ENCODE assay signal across 7 mouse cellular contexts in the genomic region with DNA sequence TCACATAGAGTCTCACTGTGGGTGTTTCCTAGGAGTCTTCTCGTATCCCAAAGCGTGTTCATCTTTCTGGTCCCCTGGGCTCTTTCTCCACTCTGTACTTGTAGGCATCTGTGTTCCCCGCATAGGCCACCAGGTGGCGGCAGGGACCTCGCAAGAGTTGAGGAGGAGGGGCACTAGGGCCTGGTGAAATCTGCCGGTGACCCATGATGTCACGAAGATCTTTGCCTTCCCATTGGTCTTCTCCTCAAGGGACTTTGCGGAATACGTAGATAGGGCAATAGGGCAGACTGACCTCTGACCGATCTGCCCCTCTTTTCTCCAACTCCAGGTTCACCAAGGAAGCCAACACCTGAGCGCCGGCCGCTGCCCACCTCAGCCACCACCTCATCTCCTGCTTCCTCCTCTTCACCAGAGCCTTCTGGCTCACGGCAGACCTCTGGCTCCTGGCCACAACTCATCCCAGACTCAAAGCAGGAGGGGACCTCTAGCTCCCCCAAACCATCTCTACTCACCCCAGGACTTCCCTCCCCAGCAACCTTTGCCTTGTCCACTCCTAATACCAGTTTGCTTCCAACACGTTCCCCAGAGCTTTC. TPM values are rescaled to one million over a fixed set of nuclear protein-coding genes. Genes with fewer than 3 reads are reported as not detected.
DNase-seq lines count a peak whose midpoint lies in the region; ATAC-seq lines count a peak whose summit lies in the region.

No protein-coding gene starts in this region.

- peaks cover 3% of the 10 kb centered on the region; the same call in 1 of the 2 replicates for H3K4me1 ChIP-seq in embryonic facial prominence, embryonic 12.5 days
- no peaks in the 10 kb centered on the region for H3K4me1 ChIP-seq in limb, embryonic 11.5 days (ENCODE audit: control insufficient read depth, insufficient read depth, low read length)
- no peaks in the 10 kb centered on the region for H3K4me1 ChIP-seq in midbrain, embryonic 14.5 days (ENCODE audit: control insufficient read depth, insufficient read depth, low read length)

- H3K36me3 ChIP-seq in embryonic facial prominence, embryonic 12.5 days, result no peaks in the 10 kb centered on the region
- H3K36me3 ChIP-seq in limb, embryonic 11.5 days (ENCODE audit: control insufficient read depth, insufficient read depth, low read length), result no peaks in the 10 kb centered on the region
- H3K36me3 ChIP-seq in midbrain, embryonic 14.5 days (ENCODE audit: control insufficient read depth, insufficient read depth, low read length), result no peaks in the 10 kb centered on the region

- no peaks in the 10 kb centered on the region for H3K27me3 ChIP-seq in embryonic facial prominence, embryonic 12.5 days
- no peaks in the 10 kb centered on the region for H3K27me3 ChIP-seq in limb, embryonic 11.5 days (ENCODE audit: control insufficient read depth, insufficient read depth, low read length)
- no peaks in the 10 kb centered on the region for H3K27me3 ChIP-seq in midbrain, embryonic 14.5 days (ENCODE audit: control insufficient read depth, insufficient read depth, low read length)

- no peaks in the 10 kb centered on the region for H3K9me3 ChIP-seq in embryonic facial prominence, embryonic 12.5 days
- H3K9me3 ChIP-seq in limb, embryonic 11.5 days (ENCODE audit: control insufficient read depth, low read length), result no peaks in the 10 kb centered on the region
- H3K9me3 ChIP-seq in midbrain, embryonic 14.5 days (ENCODE audit: control insufficient read depth, low read length), result no peaks in the 10 kb centered on the region

- H3K4me2 ChIP-seq in embryonic facial prominence, embryonic 12.5 days (replicated peaks), result peak overlapping the region; percentile 39
- peak overlapping the region; percentile 31; the same call in 1 of the 2 replicates for H3K4me2 ChIP-seq in limb, embryonic 11.5 days (ENCODE audit: low read depth, severe bottlenecking)
- H3K4me2 ChIP-seq in midbrain, embryonic 14.5 days (ENCODE audit: low read length), result peak overlapping the region; percentile 49

- H3K4me3 ChIP-seq in embryonic facial prominence, embryonic 12.5 days, result peak overlapping the region; percentile 23
- 0 out of 2 replicates have a peak overlapping the region, but pooled peaks have one; percentile 5 for H3K4me3 ChIP-seq in limb, embryonic 11.5 days (ENCODE audit: low read depth, low read length)
- H3K4me3 ChIP-seq in midbrain, embryonic 14.5 days (replicated peaks; ENCODE audit: low read depth, low read length), result peak overlapping the region; percentile 29

- ATAC-seq in embryonic facial prominence, embryonic 12.5 days (ENCODE audit: insufficient number of reproducible peaks, insufficient read depth, low FRiP score, low TSS enrichment), result no peak
- ATAC-seq in limb, embryonic 11.5 days (ENCODE audit: insufficient number of reproducible peaks, low FRiP score, low TSS enrichment, low read depth), result peak; percentile 77
- peak; percentile 72; the same call in 1 of the 2 replicates for ATAC-seq in midbrain, embryonic 14.5 days (ENCODE audit: low FRiP score, low TSS enrichment)

- 22% methylated on average over 15 of the region's 15 CpGs for WGBS in embryonic facial prominence, embryonic 12.5 days
- WGBS in limb, embryonic 11.5 days, result 19% methylated on average over 15 of the region's 15 CpGs
- WGBS in midbrain, embryonic 14.5 days, result 22% methylated on average over 15 of the region's 15 CpGs

- no peak overlapping the region for H3K27ac ChIP-seq in embryonic facial prominence, embryonic 12.5 days
- H3K27ac ChIP-seq in limb, embryonic 11.5 days (replicated peaks; ENCODE audit: low read depth, low read length), result no peak overlapping the region
- H3K27ac ChIP-seq in midbrain, embryonic 14.5 days (replicated peaks; ENCODE audit: low read depth, low read length), result no peak overlapping the region

- H3K9ac ChIP-seq in embryonic facial prominence, embryonic 12.5 days, result 0 out of 2 replicates have a peak overlapping the region, but pooled peaks have one; percentile 19
- peak overlapping the region; percentile 18; the same call in 1 of the 2 replicates for H3K9ac ChIP-seq in limb, embryonic 11.5 days (ENCODE audit: low read length)
- H3K9ac ChIP-seq in midbrain, embryonic 14.5 days (replicated peaks; ENCODE audit: low read length), result no peak overlapping the region

- DNase-seq in adrenal gland, postnatal 14 days, result peak; percentile 96
- peak; percentile 99 for DNase-seq in heart, adult 11 months
- DNase-seq in kidney, adult 18-20 months, result peak; percentile 97
- peak; percentile 96 for DNase-seq in limb, embryonic 11.5 days (ENCODE audit: low spot score)
- peak; percentile 91 for DNase-seq in midbrain, embryonic 14.5 days
- DNase-seq in spleen, adult 18-20 months, result peak; percentile 91 to 98

RNA-seq across cellular contexts. Expression of gene Ssc5d, which starts 17.7 kb away (rescaled TPM):
- total RNA-seq in adrenal gland, postnatal 14 days (2021), result 3.9 and 5.0 TPM in 2 replicates
- 1.5 and 1.6 TPM in 2 replicates for polyA plus RNA-seq in embryonic facial prominence, embryonic 12.5 days (2016; fragmentation: Nextera tagmentation; extraction: Ambion mirVana)
- 1.7 and 1.9 TPM in 2 replicates for polyA plus RNA-seq in limb, embryonic 11.5 days (2014; fragmentation: Nextera tagmentation; extraction: Ambion mirVana)
- 0.12 and 0.84 TPM in 2 replicates for polyA plus RNA-seq in midbrain, embryonic 14.5 days (2014; fragmentation: Nextera tagmentation; extraction: Ambion mirVana)

RNA-seq across cellular contexts. Expression of gene Sbk2, which starts 20.9 kb away (rescaled TPM):
- 0.63 TPM in 1 of 2 replicates, not detected in the other for total RNA-seq in adrenal gland, postnatal 14 days (2021)
- polyA plus RNA-seq in embryonic facial prominence, embryonic 12.5 days (2016; fragmentation: Nextera tagmentation; extraction: Ambion mirVana), result 0.20 and 0.32 TPM in 2 replicates
- 0.08 and 0.18 TPM in 2 replicates for polyA plus RNA-seq in limb, embryonic 11.5 days (2014; fragmentation: Nextera tagmentation; extraction: Ambion mirVana)
- polyA plus RNA-seq in midbrain, embryonic 14.5 days (2014; fragmentation: Nextera tagmentation; extraction: Ambion mirVana), result not detected in 2 replicates

RNA-seq across cellular contexts. Expression of gene Nat14, which starts 21.5 kb away (rescaled TPM):
- 6.6 and 8.1 TPM in 2 replicates for total RNA-seq in adrenal gland, postnatal 14 days (2021)
- 5.4 and 7.7 TPM in 2 replicates for polyA plus RNA-seq in embryonic facial prominence, embryonic 12.5 days (2016; fragmentation: Nextera tagmentation; extraction: Ambion mirVana)
- 1.9 and 2.9 TPM in 2 replicates for polyA plus RNA-seq in limb, embryonic 11.5 days (2014; fragmentation: Nextera tagmentation; extraction: Ambion mirVana)
- polyA plus RNA-seq in midbrain, embryonic 14.5 days (2014; fragmentation: Nextera tagmentation; extraction: Ambion mirVana), result 24.0 and 28.9 TPM in 2 replicates

RNA-seq across cellular contexts. Expression of gene Sbk3, which starts 27.6 kb away (rescaled TPM):
- total RNA-seq in adrenal gland, postnatal 14 days (2021), result 0.37 and 0.64 TPM in 2 replicates
- polyA plus RNA-seq in embryonic facial prominence, embryonic 12.5 days (2016; fragmentation: Nextera tagmentation; extraction: Ambion mirVana), result 0.06 TPM in 1 of 2 replicates, not detected in the other
- polyA plus RNA-seq in limb, embryonic 11.5 days (2014; fragmentation: Nextera tagmentation; extraction: Ambion mirVana), result 0.04 TPM in 1 of 2 replicates, not detected in the other
- 0.59 and 0.89 TPM in 2 replicates for polyA plus RNA-seq in midbrain, embryonic 14.5 days (2014; fragmentation: Nextera tagmentation; extraction: Ambion mirVana)

RNA-seq across cellular contexts. Expression of gene Zfp628, which starts 28.3 kb away (rescaled TPM):
- total RNA-seq in adrenal gland, postnatal 14 days (2021), result 13.7 and 16.2 TPM in 2 replicates
- 4.0 and 4.3 TPM in 2 replicates for polyA plus RNA-seq in embryonic facial prominence, embryonic 12.5 days (2016; fragmentation: Nextera tagmentation; extraction: Ambion mirVana)
- polyA plus RNA-seq in limb, embryonic 11.5 days (2014; fragmentation: Nextera tagmentation; extraction: Ambion mirVana), result 3.8 and 4.2 TPM in 2 replicates
- polyA plus RNA-seq in midbrain, embryonic 14.5 days (2014; fragmentation: Nextera tagmentation; extraction: Ambion mirVana), result 4.6 and 5.1 TPM in 2 replicates
